Mouse (Mus musculus) ovary, postnatal 36 days (tissue): ENCODE measurements around the gene Plcb1.
A peak's percentile ranks its signal among the peaks of the same experiment; 100 is the strongest.

Experiments used
- DNase-seq: peaks from one replicate; pipeline ENCODE4 v3.0.0; 2022; ENCODE audit warnings: low spot score, mixed read lengths

Gene Plcb1

GRCm38 (mm10) chr2:135307787-135308186 lies 521.9 kb downstream of the Plcb1 start:
- no peak for DNase-seq

GRCm38 (mm10) chr2:135315980-135316379 lies 530.1 kb downstream of the Plcb1 start:
- no peak for DNase-seq

- no peak for DNase-seq
Measured at GRCm38 (mm10) chr2:135318136-135318535, 532.3 kb downstream of the Plcb1 start.

- peak; percentile 7 for DNase-seq
Measured at GRCm38 (mm10) chr2:135323276-135323954, 537.5 kb downstream of the Plcb1 start.

DNA sequence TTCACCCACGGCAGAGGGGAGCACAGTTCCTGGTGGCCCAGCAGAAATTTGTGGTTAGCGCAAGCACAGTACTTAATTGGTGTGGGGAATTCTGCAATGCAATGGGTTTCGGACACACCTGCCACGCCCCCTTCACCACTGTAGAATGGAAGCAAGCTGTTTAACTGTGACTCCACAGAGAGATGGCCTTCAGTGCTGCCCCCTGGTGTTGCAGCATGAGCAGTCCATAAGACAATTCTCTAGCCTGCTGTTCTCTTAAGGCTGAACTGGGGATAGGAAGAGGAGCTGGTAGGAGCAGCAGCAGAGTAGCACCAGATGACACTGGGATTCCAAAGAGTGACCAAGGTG lies 538.1 kb downstream of the Plcb1 start:
- peak; percentile 71 for DNase-seq

DNA sequence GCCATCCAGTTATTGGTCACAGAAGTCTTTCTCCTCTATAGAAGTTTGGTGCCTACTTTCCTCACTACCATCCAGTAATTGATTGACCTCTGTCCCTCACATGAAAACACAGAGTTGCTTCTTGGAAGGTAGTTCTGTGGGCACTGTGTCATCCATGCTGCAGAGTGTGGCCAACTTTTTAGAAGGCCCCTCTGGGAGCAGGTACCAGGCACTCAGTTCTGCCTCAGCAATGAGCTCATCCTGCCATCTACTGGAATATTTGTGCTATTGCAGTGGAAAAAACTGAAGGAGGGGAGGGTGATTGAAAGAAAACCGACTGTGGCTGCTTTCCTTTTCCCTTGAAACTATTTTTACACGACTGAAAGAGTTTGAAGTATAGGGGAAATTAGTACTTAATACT lies 542.9 kb downstream of the Plcb1 start:
- DNase-seq = no peak

DNA sequence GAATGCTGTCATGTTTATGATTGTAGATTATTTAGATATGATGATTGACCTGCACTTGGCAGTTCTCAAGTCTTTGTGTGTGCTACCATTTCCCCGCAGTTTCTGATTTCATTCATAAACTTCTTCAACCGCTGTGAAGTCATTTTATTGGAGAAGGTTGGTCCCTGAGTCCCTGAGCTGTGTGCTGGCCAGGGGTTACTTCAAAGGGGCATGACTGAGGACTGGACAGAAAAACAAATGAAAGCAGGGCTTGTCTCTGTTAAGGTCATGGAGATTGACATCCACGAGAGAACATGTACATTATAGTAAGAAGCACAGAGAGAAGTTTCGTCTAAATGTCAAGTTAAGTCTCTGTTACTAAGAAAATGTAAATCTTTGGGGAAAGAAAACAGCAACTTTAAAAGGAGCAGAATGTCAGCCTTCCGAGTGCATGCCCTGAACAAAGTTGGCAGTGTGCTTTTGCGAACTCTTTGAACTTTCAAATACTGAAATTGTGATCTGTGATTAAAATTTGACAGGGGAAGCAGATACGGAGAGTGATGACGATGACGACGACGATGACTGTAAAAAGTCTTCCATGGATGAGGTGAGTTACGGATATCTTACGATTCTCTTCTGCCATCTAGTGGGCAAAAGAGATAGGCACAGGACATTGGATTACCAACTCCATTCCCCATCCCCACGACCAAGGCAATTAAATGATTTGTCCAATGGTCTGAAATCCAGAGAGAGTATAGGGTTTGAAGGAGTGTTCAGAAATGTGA lies 544.1 kb downstream of the Plcb1 start:
- DNase-seq = no peak

- no peak for DNase-seq
Measured at GRCm38 (mm10) chr2:135331868-135332267, 546.0 kb downstream of the Plcb1 start.

DNA sequence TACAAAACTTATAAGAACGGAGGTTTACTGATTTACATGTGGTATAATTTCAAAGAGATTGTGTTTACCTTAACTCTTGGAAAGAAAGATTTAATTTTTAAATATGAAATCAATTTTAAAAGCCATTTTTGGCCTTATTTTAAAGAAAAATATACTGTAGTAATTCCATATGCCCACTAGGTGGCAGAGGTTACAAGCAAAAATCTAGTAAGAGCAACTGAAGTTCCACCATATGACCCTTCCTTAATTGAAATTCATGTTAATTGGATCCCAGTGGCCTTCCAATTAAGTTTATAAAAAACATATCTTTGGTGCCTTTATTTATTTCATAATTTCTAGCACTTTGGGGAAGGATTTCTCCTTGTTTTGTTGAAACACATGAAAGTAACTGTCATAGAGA lies 570.4 kb downstream of the Plcb1 start:
- DNase-seq = no peak

- no peak for DNase-seq
Measured at GRCm38 (mm10) chr2:135361798-135362197, 575.9 kb downstream of the Plcb1 start.

GRCm38 (mm10) chr2:135362948-135363347 lies 577.1 kb downstream of the Plcb1 start:
- DNase-seq = no peak

DNA sequence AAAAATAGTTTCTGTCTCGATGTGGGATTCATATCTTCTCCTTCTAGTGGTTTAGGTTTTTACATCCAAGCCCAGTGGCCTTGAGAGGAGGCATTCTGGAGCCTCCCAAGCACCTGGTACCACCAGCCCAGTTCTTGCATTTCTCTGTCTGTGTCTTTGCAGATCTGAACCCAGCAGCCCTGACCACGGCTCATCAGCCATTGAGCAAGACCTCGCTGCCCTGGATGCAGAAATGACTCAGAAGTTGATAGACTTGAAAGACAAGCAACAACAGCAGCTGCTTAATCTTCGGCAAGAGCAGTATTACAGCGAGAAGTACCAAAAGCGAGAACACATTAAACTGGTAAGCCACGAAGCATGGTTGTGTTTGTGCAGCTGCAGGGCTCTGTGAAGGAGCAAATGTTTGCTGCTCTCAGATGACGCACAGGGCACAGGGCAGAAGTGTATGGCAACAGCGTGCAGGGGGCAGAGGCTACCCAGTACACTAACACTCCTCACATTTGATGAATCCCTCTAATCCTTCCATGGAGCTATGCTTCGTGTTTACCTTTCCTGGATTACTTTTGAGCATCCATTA lies 584.5 kb downstream of the Plcb1 start:
- no peak for DNase-seq

GRCm38 (mm10) chr2:135380796-135381195 lies 594.9 kb downstream of the Plcb1 start:
- peak; percentile 4 for DNase-seq

- no peak for DNase-seq
Measured at GRCm38 (mm10) chr2:135381396-135381795, 595.5 kb downstream of the Plcb1 start.

DNA sequence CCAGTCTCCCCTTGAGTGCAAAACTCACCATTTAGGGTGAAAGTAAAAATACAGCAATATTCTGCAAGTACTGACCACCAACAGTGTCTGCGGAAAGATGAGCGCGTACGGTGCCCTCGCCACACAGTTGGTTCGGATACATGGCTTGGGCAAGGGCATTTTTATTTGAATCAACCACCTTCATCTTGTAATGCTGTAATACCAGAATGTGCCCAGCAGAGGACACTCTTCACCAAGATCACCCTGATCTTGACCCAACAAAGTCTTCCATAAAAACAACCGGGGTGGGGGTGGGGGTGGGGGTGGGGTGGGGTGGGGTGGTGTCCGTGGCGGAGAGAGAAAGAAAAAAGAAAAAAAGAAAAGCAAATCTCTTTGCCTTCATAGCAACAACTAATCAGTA lies 602.1 kb downstream of the Plcb1 start:
- DNase-seq = no peak

- DNase-seq = no peak
Measured at GRCm38 (mm10) chr2:135394698-135395097, 608.8 kb downstream of the Plcb1 start.

DNA sequence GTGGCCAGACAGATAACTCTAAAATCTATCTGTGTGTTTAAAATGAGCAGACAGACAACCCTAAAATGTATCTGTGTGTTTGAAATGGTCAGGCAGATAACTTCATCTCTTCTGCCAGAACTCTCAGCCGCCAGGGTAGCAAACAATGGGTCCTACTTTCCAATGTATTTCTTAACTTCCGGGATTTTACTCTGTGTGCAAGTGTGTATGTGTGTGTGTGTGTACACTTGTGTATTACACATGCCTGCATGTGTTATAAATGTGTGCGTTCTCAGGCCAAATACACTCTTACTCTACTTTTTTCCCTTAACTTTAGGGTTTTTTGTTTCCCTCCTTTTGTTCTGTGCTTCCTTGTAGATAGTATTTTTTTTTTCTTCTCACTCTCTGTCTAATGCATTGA lies 610.5 kb downstream of the Plcb1 start:
- DNase-seq = no peak

GRCm38 (mm10) chr2:135397970-135398369 lies 612.1 kb downstream of the Plcb1 start:
- no peak for DNase-seq

DNA sequence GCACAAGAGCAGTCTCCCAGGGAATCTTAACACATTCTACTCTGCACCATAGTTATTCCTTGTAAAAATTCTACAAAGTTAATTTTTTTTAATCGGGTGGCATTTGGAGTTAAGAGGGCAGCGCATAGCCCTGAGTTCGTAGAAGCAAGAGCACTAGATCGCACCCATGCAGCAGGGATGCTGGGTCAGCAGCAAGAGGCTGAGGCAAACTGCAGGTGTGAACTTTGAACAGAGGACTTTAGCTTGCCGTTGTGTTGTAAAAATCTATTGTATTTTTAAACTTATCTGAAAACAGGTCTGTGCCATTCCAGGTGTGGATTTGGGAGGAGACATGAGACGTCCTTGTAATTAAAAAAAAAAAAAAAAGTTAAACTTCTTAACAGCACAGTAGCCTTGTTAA lies 613.9 kb downstream of the Plcb1 start:
- no peak for DNase-seq

DNA sequence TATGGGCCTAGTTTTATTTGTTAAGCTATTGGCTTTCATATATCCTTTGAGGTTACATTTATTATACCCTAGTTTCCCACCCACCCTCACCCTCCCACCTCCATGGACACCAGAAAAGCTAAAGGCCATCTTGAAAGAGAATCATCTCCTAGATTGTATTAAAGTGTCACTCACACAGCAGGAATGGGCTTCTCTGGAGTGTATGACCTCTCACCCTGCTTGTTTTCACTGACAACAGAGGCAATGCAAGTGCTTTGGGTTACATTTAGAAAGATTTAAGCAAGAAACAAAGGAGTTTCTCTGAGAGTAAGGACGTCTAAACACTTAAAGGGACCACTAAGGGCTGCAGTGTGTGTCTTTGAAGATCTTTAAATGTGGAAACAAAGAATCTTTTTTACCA lies 617.0 kb downstream of the Plcb1 start:
- no peak for DNase-seq

DNA sequence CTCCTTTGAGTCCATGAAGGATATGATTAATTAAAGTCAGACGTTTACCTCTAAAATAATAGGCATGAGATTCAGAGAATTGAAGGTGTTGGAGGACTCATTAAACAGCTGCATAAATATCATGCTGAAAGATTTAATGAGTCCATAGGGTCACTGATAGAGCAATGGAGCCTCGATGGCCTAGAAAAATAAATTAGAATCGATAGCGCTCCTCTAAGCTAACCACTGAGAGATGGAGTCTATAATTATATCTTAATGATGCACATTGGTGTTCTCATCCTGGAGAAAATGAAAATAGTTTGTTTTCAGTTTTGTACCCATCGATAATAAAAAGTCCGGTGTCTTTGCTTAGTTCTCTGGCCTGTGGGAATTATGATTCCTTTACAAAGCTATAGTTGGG lies 617.5 kb downstream of the Plcb1 start:
- DNase-seq = no peak

DNA sequence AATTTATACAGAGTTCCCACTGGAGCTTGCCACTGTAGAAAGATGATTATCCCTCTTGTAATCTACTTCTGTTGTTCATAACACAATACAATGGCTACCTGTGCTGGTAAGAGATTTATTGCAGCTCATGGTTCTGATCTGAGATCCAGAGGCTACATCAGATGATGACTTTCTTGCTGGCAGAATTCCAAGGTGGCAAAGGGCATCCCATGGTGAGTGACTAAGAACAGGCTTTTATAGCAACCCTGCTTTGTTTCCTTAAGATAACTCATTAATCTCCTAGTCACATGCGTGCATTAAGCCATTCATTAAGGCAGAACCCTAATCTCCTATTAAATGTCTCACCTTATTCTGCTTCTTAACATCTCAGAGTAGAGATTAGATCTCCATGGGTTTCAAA lies 618.2 kb downstream of the Plcb1 start:
- no peak for DNase-seq

DNA sequence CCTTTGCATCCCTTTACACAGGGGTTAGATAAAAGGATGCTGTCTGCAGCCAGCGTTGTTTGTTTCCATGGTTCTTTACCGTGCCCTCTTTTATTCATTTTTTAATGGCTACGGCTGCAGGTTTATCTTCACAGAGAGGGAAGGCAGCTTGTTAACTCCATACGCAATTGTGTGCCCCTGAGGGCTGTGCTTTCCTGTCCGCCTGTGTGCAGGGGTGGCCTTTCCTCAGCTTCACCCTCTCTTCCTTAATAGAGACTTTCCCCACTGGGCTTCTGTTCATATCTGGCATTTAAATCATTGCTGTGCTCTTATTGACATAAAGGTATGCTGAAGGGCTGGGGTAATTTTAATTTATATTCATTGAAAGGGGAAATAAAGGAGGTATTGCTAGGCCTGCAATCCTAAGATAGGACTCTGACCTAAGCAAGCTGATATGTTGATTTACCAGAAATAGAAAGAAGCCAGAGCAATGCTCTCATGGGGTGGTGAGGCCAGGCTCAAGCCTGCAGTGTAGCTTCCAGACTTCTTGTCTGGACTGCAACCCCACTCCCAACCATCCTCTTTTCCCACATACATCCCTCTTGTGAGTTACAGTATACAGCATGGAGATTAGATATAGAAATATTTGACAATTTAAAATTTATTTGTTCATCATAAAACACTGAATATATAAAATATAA lies 623.7 kb downstream of the Plcb1 start:
- DNase-seq = no peak
